In the genomic region with DNA sequence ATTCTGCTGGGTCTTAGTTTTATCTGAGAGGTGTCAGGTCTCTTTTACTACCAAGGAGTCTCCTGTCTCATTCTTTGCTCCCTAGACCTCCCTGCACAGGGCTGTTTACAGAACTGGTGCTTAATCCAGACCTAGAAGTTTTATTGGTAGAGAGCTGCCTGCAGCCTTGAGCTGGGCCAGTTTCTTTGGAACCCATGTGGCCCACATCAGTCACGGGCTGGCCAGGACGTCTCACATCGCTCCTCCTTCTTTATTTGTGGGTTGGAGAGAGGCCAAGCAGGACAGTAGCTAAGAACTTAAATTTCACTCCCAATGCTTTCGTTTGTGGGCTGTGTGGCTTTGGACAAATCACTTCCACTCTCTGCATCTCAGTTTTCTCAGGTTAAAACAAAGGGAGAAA, we compare ENCODE assay signal across 10 mouse cellular contexts. TPM values are rescaled to one million over a fixed set of nuclear protein-coding genes. Genes with fewer than 3 reads are reported as not detected.
DNase-seq lines count a peak whose midpoint lies in the region; ATAC-seq and TF ChIP-seq lines count a peak whose summit lies in the region.
"Had no signal": no experiment of that assay in that cellular context is flagged by ENCODE, and none has a peak within 500 bp of the region (broad histone marks: within the 10 kb centered on the region; RNA-seq: fewer than 3 reads in every experiment).

No protein-coding gene starts in this region.

- peak; percentile 27; the same call in 1 of the 2 replicates for ATAC-seq in embryonic facial prominence, embryonic 14.5 days (ENCODE audit: low read depth)
- ATAC-seq: inflammation-experienced regulatory T-cells, adult 6 months had no signal

- H3K9ac ChIP-seq in ES-E14 (ENCODE audit: insufficient read depth, low read depth, low read length, poor library complexity, severe bottlenecking) = peak overlapping the region; percentile 10; the same call in 1 of the 2 replicates
- H3K9ac ChIP-seq in embryonic facial prominence, embryonic 14.5 days (ENCODE audit: low read depth, low read length) = no peak overlapping the region
- H3K9ac ChIP-seq: heart, embryonic 15.5 days had no signal

- H3K4me3 ChIP-seq in ES-E14 (ENCODE audit: insufficient read depth in 1 of 2, low read depth in 1 of 2, low read length in 2 of 2, poor library complexity in 1 of 2, severe bottlenecking in 1 of 2) = no peak overlapping the region
- H3K4me3 ChIP-seq in embryonic facial prominence, embryonic 14.5 days (ENCODE audit: low read depth, low read length) = no peak overlapping the region
- H3K4me3 ChIP-seq: heart, embryonic 15.5 days had no signal

- no peaks in the 10 kb centered on the region for H3K27me3 ChIP-seq in embryonic facial prominence, embryonic 14.5 days (replicated peaks; ENCODE audit: control insufficient read depth, insufficient read depth, low read length)
- H3K27me3 ChIP-seq: heart, embryonic 15.5 days had no signal

- peaks cover 10 to 31% of the 10 kb centered on the region in 2 experiments for H3K4me1 ChIP-seq in ES-E14 (ENCODE audit: control insufficient read depth in 2 of 2, insufficient read depth in 2 of 2, low read length in 2 of 2, poor library complexity in 1 of 2)
- H3K4me1 ChIP-seq in embryonic facial prominence, embryonic 14.5 days (ENCODE audit: control insufficient read depth, insufficient read depth, low read length) = peaks cover 21% of the 10 kb centered on the region

- H3K4me2 ChIP-seq in embryonic facial prominence, embryonic 14.5 days (ENCODE audit: low read depth, low read length) = no peak overlapping the region
- H3K4me2 ChIP-seq: heart, embryonic 15.5 days had no signal

- H3K36me3 ChIP-seq in ES-E14 (ENCODE audit: control insufficient read depth, insufficient read depth, low read length, poor library complexity, severe bottlenecking) = no peaks in the 10 kb centered on the region
- H3K36me3 ChIP-seq in embryonic facial prominence, embryonic 14.5 days (ENCODE audit: control insufficient read depth, insufficient read depth, low read length) = no peaks in the 10 kb centered on the region
- H3K36me3 ChIP-seq: heart, embryonic 15.5 days had no signal

- in situ Hi-C loops in ES-E14 (cut with MboI; ENCODE audit: low sequenced_read_pairs in 2 of 2, unreplicated experiment in 2 of 2) = no loop called here

- no peaks in the 10 kb centered on the region for H3K9me3 ChIP-seq in ES-E14 (ENCODE audit: control insufficient read depth, insufficient read depth, low read depth, low read length)
- H3K9me3 ChIP-seq in embryonic facial prominence, embryonic 14.5 days (ENCODE audit: control insufficient read depth, low read length) = no peaks in the 10 kb centered on the region
- H3K9me3 ChIP-seq: heart, embryonic 15.5 days had no signal

- peak; percentile 48 for DNase-seq in kidney, adult 9 months
- DNase-seq in kidney, postnatal 25 days = no peak
- DNase-seq in 3134 (ENCODE audit: extremely low read depth, insufficient read length, low spot score) (peak; percentile 79), ES-E14 (ENCODE audit: low read depth, low spot score) (no peak)
- peak; percentile 65 for DNase-seq in embryonic facial prominence, embryonic 14.5 days (ENCODE audit: low spot score)
- DNase-seq in right cerebral cortex, adult 2 months (ENCODE audit: low spot score in 2 of 2) = no peak
- no peak for DNase-seq in cerebellum, adult 11-12 months
- DNase-seq: thymus, postnatal 4 days had no signal

- WGBS in embryonic facial prominence, embryonic 14.5 days = 10% methylated on average over 4 of the region's 4 CpGs

- H3K27ac ChIP-seq in ES-E14 (ENCODE audit: insufficient read depth, low read depth, low read length, poor library complexity, severe bottlenecking) = peak overlapping the region; percentile 53; the same call in 1 of the 2 replicates
- peak overlapping the region; percentile 46; the same call in 1 of the 2 replicates for H3K27ac ChIP-seq in embryonic facial prominence, embryonic 14.5 days (replicated peaks; ENCODE audit: low read depth, low read length)
- H3K27ac ChIP-seq: heart, embryonic 15.5 days had no signal

TF ChIP-seq in ES-E14, 5 proteins besides CTCF, POLR2A, EP300 and RAD21:
- TF ChIP-seq ZC3H11A (IDR thresholded peaks at IDR 0.05; ENCODE audit: borderline replicate concordance, low read depth, low read length) = no peak
- no peak for TF ChIP-seq MAFK (IDR thresholded peaks at IDR 0.05; ENCODE audit: insufficient read depth, low read depth, low read length)
- TF ChIP-seq HCFC1 (IDR thresholded peaks at IDR 0.05; ENCODE audit: borderline replicate concordance, insufficient read depth, low read length) = no peak
- TF ChIP-seq ZNF384 (IDR thresholded peaks at IDR 0.05; ENCODE audit: low read depth, low read length) = no peak
- TF ChIP-seq CHD2 (IDR thresholded peaks at IDR 0.05; ENCODE audit: low read depth, low read length) = no peak

RNA-seq across cellular contexts. Expression of gene Epb41l1, which starts 9.6 kb away (rescaled TPM):
- 20.5 and 27.3 TPM in 2 replicates for total RNA-seq in ES-E14 (2012; rRNA removed)
- polyA plus RNA-seq in embryonic facial prominence, embryonic 14.5 days (2014; fragmentation: Nextera tagmentation; extraction: Ambion mirVana) = 4.0 and 4.7 TPM in 2 replicates

Comparison
In these comparisons a context has a peak if more than half of its experiments do, and no peak if none do; other contexts are left out.
1. DNase-seq: peak in kidney, adult 9 months (single experiment), 3134 (single experiment) and embryonic facial prominence, embryonic 14.5 days (single experiment); none in kidney, postnatal 25 days (0 of 2), ES-E14 (single experiment), right cerebral cortex, adult 2 months (0 of 2) and cerebellum, adult 11-12 months (single experiment).